Mouse (Mus musculus): Measurements from ENCODE around the gene Slk.

The Slk gene

DNA sequence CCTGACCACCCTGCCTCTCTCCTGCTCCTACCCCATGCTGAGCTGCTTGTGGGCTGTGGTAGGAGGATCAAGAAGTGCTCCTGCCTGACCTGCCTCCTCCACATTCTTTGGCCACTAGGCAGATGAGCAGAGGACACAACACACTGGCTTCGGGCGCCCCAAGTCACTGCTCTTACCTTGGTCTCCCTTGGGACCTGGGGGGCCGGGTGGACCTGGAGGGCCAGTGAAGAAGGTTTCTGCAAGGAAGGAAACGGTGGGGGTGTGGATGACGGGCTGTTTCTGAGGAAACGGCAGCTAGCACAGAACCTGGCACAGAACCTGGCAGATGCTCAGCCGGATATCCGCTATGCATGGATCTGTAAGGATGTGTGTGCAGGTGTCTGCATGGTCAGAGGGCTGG lies 73.7 kb downstream of the Slk start:
- WGBS, result 61% methylated on average over 8 of the region's 8 CpGs

DNA sequence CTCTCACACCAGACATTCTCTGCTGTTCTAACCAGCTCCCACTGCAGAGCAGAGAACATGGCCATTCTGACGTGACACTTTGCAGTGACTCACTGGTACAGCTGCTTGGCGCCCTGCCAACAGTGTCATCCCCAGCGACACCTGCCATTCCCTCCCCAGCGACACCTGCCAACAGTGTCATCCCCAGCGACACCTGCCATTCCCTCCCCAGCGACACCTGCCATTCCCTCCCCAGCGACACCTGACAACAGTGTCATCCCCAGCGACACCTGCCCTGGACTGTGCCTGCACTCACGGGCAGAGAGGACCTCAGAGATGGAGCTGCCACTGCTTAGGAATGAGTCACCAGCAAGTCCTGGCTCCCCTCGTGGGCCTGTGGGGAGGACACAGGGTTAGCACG lies 75.4 kb downstream of the Slk start:
- WGBS, result 75% methylated on average over 11 of the region's 11 CpGs

- 31% methylated on average over 5 of the region's 5 CpGs for WGBS
These were observed 79.5 kb downstream of the Slk start for GRCm38 (mm10) chr19:47658914-47659535.

- 91% methylated on average over 9 of the region's 9 CpGs for WGBS
These were observed 80.4 kb downstream of the Slk start for GRCm38 (mm10) chr19:47659765-47660408.

DNA sequence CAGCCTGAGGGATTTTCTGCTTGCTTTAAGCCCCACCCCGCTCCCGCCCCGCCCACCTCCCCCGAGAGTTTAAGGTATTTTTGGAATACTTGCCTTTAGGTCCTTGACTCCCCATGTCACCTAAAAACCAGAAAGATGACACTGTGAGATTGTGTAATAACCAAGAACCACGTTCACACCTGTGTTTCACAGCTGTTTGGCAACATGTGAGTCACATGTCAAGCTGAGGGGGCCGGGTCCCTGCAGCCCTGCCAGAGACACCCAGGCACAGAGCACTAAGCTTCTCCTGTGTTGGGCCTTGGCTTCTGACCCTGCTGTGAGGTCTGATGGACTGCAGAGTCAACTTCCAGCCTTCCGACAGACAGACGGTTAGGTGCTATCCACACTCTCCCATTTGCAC lies 88.1 kb downstream of the Slk start:
- WGBS, result 64% methylated on average over 8 of the region's 8 CpGs

- 70% methylated on average over 9 of the region's 9 CpGs for WGBS
These were observed 88.9 kb downstream of the Slk start for GRCm38 (mm10) chr19:47668399-47668798.

- 44% methylated on average over 8 of the region's 8 CpGs for WGBS
These were observed 94.9 kb downstream of the Slk start for GRCm38 (mm10) chr19:47674419-47674818.

DNA sequence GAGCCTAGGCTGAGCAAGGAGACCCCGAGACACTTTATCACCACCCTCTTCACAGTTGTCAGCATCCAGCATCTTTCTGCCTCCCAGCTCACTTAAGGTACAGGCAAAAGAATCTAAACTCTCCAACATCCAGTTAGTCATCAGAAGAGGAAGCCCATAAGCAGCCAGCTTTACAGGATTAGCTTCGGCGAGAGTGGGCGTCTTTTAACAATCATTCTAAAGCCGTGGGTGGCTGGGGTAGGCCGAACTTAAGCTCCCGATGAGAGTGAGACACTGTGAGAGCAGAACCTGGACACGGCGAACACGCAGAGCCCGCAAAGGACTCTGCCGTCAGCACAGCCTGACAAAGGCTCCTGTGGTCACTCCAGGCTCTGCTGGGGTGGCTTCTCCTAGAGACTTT lies 99.2 kb downstream of the Slk start:
- 38% methylated on average over 12 of the region's 12 CpGs for WGBS

GRCm38 (mm10) chr19:47689592-47689991 lies 110.1 kb downstream of the Slk start:
- 92% methylated on average over 7 of the region's 7 CpGs for WGBS

DNA sequence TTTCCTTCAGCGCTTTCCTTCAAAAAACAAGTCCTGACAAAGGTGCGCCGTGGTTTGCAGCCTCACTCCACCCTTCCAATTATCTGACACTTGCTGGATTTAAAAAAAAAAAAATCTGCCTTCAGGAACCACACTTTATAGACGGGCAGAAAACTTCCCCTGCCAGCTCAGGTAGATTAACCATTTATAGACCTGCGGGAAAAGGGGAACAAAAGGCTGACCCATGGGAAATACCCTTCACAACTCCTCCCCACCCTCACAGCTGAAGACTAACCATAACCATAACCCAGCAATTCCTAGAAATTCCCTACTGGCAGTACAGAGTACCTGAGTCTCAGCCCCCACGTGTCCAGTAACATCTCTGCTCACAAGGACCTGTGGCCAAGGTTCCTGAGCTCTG lies 112.5 kb downstream of the Slk start, which contains the start of gene Col17a1:
Gene Col17a1 (minus strand): TSS at position 101 of the 400 bp plus-strand sequence.
- 90% methylated on average over 6 of the region's 6 CpGs for WGBS

Measured in cerebral cortex, adult 2 months (tissue).